8 mouse cellular contexts compared by ENCODE assay signal in genomic region chr15:28158771-28159489, GRCm38 (mm10). TPM values are rescaled to one million over a fixed set of nuclear protein-coding genes. Genes with fewer than 3 reads are reported as not detected.
DNase-seq lines count a peak whose midpoint lies in the region; ATAC-seq and TF ChIP-seq lines count a peak whose summit lies in the region.

No protein-coding gene starts in this region.

- no peak for TF ChIP-seq CTCF in ES-Bruce4 (IDR thresholded peaks at IDR 0.05; ENCODE audit: low read depth, low read length)
- no peak for TF ChIP-seq CTCF in lung, embryonic 14.5 days (IDR thresholded peaks at IDR 0.05; ENCODE audit: low read depth)
- TF ChIP-seq CTCF in olfactory bulb, adult 2 months (IDR thresholded peaks at IDR 0.05; ENCODE audit: insufficient read depth, low read depth, low read length): no peak

- 2% methylated on average over 19 of the region's 19 CpGs for WGBS in forebrain, embryonic 13.5 days
- WGBS in lung, embryonic 14.5 days: 2% methylated on average over 19 of the region's 19 CpGs
- WGBS in olfactory bulb, adult 2 months: 3% methylated on average over 19 of the region's 19 CpGs

- TF ChIP-seq EP300 in ES-Bruce4 (IDR thresholded peaks at IDR 0.05; ENCODE audit: insufficient read depth, low read depth, low read length): no peak

- no peaks in the 10 kb centered on the region for H3K36me3 ChIP-seq in ES-Bruce4 (ENCODE audit: control insufficient read depth, insufficient read depth, low read length, poor library complexity, severe bottlenecking)
- no peaks in the 10 kb centered on the region for H3K36me3 ChIP-seq in forebrain, embryonic 13.5 days (ENCODE audit: poor library complexity, severe bottlenecking)
- no peaks in the 10 kb centered on the region for H3K36me3 ChIP-seq in lung, embryonic 14.5 days (ENCODE audit: insufficient read depth)

- no peaks in the 10 kb centered on the region for H3K4me1 ChIP-seq in ES-Bruce4 (ENCODE audit: control insufficient read depth, insufficient read depth, low read length)
- peaks cover 20% of the 10 kb centered on the region; the same call in 1 of the 2 replicates for H3K4me1 ChIP-seq in forebrain, embryonic 13.5 days
- 0 out of 2 replicates have a peak, but pooled peaks cover 4% of the 10 kb centered on the region for H3K4me1 ChIP-seq in lung, embryonic 14.5 days (ENCODE audit: insufficient read depth)
- peaks cover 11% of the 10 kb centered on the region; the same call in 1 of the 2 replicates for H3K4me1 ChIP-seq in olfactory bulb, adult 2 months (ENCODE audit: control insufficient read depth, insufficient read depth, low read length)

- TF ChIP-seq POLR2A in ES-Bruce4 (IDR thresholded peaks at IDR 0.05; ENCODE audit: insufficient read depth, low read length): no peak
- TF ChIP-seq POLR2A in olfactory bulb, adult 2 months (IDR thresholded peaks at IDR 0.05; ENCODE audit: insufficient read depth, low read depth, low read length): no peak

- no peak overlapping the region for H3K27ac ChIP-seq in ES-Bruce4 (ENCODE audit: insufficient read depth, low read length)
- 0 out of 2 replicates have a peak overlapping the region, but pooled peaks have one; percentile 25 for H3K27ac ChIP-seq in forebrain, embryonic 13.5 days
- H3K27ac ChIP-seq in lung, embryonic 14.5 days (ENCODE audit: low read depth): peak overlapping the region; percentile 61; the same call in 1 of the 2 replicates
- no peak overlapping the region for H3K27ac ChIP-seq in olfactory bulb, adult 2 months (ENCODE audit: insufficient read depth, low read depth, low read length)

- DNase-seq in c-Kit-positive CD71-positive TER-119-negative erythroid progenitor cells, embryonic 14.5 days (ENCODE audit: low read depth): peak; percentile 7
- peak; percentile 69 to 71 for DNase-seq in heart, postnatal 14 days
- peak; percentile 72 to 84 for DNase-seq in kidney, postnatal 4 days
- DNase-seq in lung, embryonic 14.5 days: peak; percentile 76
- peak; percentile 42 for DNase-seq in thymus, postnatal 25 days

- peak overlapping the region; percentile 71 for H3K4me2 ChIP-seq in forebrain, embryonic 13.5 days
- peak overlapping the region; percentile 57 for H3K4me2 ChIP-seq in lung, embryonic 14.5 days

- intact Hi-C loops in heart, postnatal 14 days (cut with DNase I): no loop called here

- peak overlapping the region; percentile 29 for H3K4me3 ChIP-seq in ES-Bruce4 (ENCODE audit: low read depth, low read length)
- peak overlapping the region; percentile 41 for H3K4me3 ChIP-seq in forebrain, embryonic 13.5 days
- H3K4me3 ChIP-seq in lung, embryonic 14.5 days (ENCODE audit: low read depth, low read length): peak overlapping the region; percentile 42
- H3K4me3 ChIP-seq in olfactory bulb, adult 2 months (ENCODE audit: insufficient read depth, low read depth, low read length): peak overlapping the region; percentile 50

- no peaks in the 10 kb centered on the region for H3K9me3 ChIP-seq in ES-Bruce4 (replicated peaks; ENCODE audit: control insufficient read depth, insufficient read depth, low read length, poor library complexity, severe bottlenecking)
- no peaks in the 10 kb centered on the region for H3K9me3 ChIP-seq in forebrain, embryonic 13.5 days (replicated peaks)
- no peaks in the 10 kb centered on the region for H3K9me3 ChIP-seq in lung, embryonic 14.5 days (ENCODE audit: low read depth, low read length)

- peaks cover 2% of the 10 kb centered on the region; the same call in 1 of the 2 replicates for H3K27me3 ChIP-seq in ES-Bruce4 (ENCODE audit: control insufficient read depth, insufficient read depth, low read length, poor library complexity, severe bottlenecking)
- H3K27me3 ChIP-seq in forebrain, embryonic 13.5 days: peaks cover 9% of the 10 kb centered on the region; the same call in 1 of the 2 replicates
- H3K27me3 ChIP-seq in lung, embryonic 14.5 days (ENCODE audit: insufficient read depth, low read length): peaks cover 5% of the 10 kb centered on the region; the same call in 1 of the 2 replicates

- peak; percentile 72 for ATAC-seq in forebrain, embryonic 13.5 days
- ATAC-seq in lung, embryonic 14.5 days (ENCODE audit: insufficient read depth): peak; percentile 94

- no peak overlapping the region for H3K9ac ChIP-seq in ES-Bruce4 (ENCODE audit: low read depth, poor library complexity, severe bottlenecking)
- peak overlapping the region; percentile 60 for H3K9ac ChIP-seq in forebrain, embryonic 13.5 days
- H3K9ac ChIP-seq in lung, embryonic 14.5 days: peak overlapping the region; percentile 51

RNA-seq across cellular contexts. Expression of gene Dnah5, which starts 44.6 kb away (rescaled TPM):
- 0.04 and 0.06 TPM in 2 replicates for polyA plus RNA-seq in ES-Bruce4 (2011; ENCODE audit: insufficient read depth, insufficient read length, low read depth, missing spikeins)
- polyA plus RNA-seq in forebrain, embryonic 13.5 days (2015; fragmentation: Nextera tagmentation; extraction: Ambion mirVana): 0.08 and 0.10 TPM in 2 replicates
- under 1 TPM; 0.02 to 0.43 TPM for total RNA-seq in heart, postnatal 14 days (2021)
- 0.01 TPM in 1 of 2 replicates, not detected in the other for polyA plus RNA-seq in lung, embryonic 14.5 days (2014; fragmentation: Nextera tagmentation; extraction: Ambion mirVana)
- not detected in 2 replicates for polyA plus RNA-seq in olfactory bulb, adult 2 months (2012; ENCODE audit: insufficient read depth, insufficient read length, low replicate concordance, missing spikeins)

Comparison
In these comparisons a context has a peak if more than half of its experiments do, and no peak if none do; other contexts are left out.
1. H3K27ac ChIP-seq: peak in forebrain, embryonic 13.5 days (single experiment) and lung, embryonic 14.5 days (single experiment); none in ES-Bruce4 (single experiment) and olfactory bulb, adult 2 months (single experiment).
2. DNase-seq: peak in every context shown above with its lines; median percentile 78 in kidney, postnatal 4 days; 76 in lung, embryonic 14.5 days; 70 in heart, postnatal 14 days; 42 in thymus, postnatal 25 days; 7 in c-Kit-positive CD71-positive TER-119-negative erythroid progenitor cells, embryonic 14.5 days.
3. Peak in every context shown above with its lines, with median percentiles within 50 percentile points of each other: H3K4me3 ChIP-seq.